Mouse (Mus musculus): ENCODE measurements around the gene Tmtc3. TPM values are rescaled to one million over a fixed set of nuclear protein-coding genes. Genes with fewer than 3 reads are reported as not detected.

The Tmtc3 gene
- 23.1 and 25.5 TPM in 2 replicates for polyA plus RNA-seq (2016; fragmentation: Nextera tagmentation; extraction: Ambion mirVana)

GRCm38 (mm10) chr10:100487097-100487978 lies at the start of gene Tmtc3, which contains the start of gene Cep290:
Gene Tmtc3, minus strand, starts transcription at chr10:100487350.
Gene Cep290, plus strand, starts transcription at chr10:100487558.
- DNase-seq (ENCODE audit: low spot score) = peak; percentile 98
- H3K4me1 ChIP-seq = 0 out of 2 replicates have a peak, but pooled peaks cover 4% of the 10 kb centered on the region
- H3K27ac ChIP-seq = peak within 1 kb of the TSS; percentile 89
- H3K4me3 ChIP-seq = peak within 1 kb of the TSS; percentile 82
- H3K9me3 ChIP-seq = no peaks in the 10 kb centered on the region
- H3K36me3 ChIP-seq = no peaks in the 10 kb centered on the region; the same call in 1 of the 2 replicates
- WGBS = under 1% methylated on average over 63 of the region's 63 CpGs
- H3K27me3 ChIP-seq (ENCODE audit: insufficient read depth, poor library complexity, severe bottlenecking) = no peaks in the 10 kb centered on the region

- Histone ChIP-seq H3K27me3 (ENCODE audit: insufficient read depth, poor library complexity, severe bottlenecking) (no peaks in the 10 kb centered on the region), H3K4me1 (no peaks in the 10 kb centered on the region), H3K4me3 (no peak overlapping the region), H3K9me3 (no peaks in the 10 kb centered on the region), H3K27ac (no peak overlapping the region), H3K36me3 (peaks cover 9% of the 10 kb centered on the region)
- DNase-seq (ENCODE audit: low spot score) = no peak
- 79% methylated on average over 9 of the region's 9 CpGs for WGBS
These were observed 37.6 kb upstream of the Tmtc3 start for GRCm38 (mm10) chr10:100524499-100525390.

GRCm38 (mm10) chr10:100522330-100522729 lies 35.2 kb upstream of the Tmtc3 start:
- Histone ChIP-seq H3K27me3 (ENCODE audit: insufficient read depth, poor library complexity, severe bottlenecking) (no peaks in the 10 kb centered on the region), H3K4me3 (no peak overlapping the region), H3K4me1 (no peaks in the 10 kb centered on the region), H3K36me3 (peaks cover 11% of the 10 kb centered on the region), H3K9me3 (no peaks in the 10 kb centered on the region), H3K27ac (no peak overlapping the region)
- DNase-seq (ENCODE audit: low spot score) = no peak
- 93% methylated on average over 9 of the region's 9 CpGs for WGBS

- DNase-seq (ENCODE audit: low spot score) = no peak
- WGBS = 88% methylated on average over 4 of the region's 4 CpGs
- peaks cover 11% of the 10 kb centered on the region for H3K36me3 ChIP-seq
- H3K27me3 ChIP-seq (ENCODE audit: insufficient read depth, poor library complexity, severe bottlenecking) = no peaks in the 10 kb centered on the region
- H3K27ac ChIP-seq = no peak overlapping the region
- H3K9me3 ChIP-seq = no peaks in the 10 kb centered on the region
- no peaks in the 10 kb centered on the region for H3K4me1 ChIP-seq
- no peak overlapping the region for H3K4me3 ChIP-seq
These were observed 34.5 kb upstream of the Tmtc3 start for GRCm38 (mm10) chr10:100521617-100522016.

GRCm38 (mm10) chr10:100508170-100508569 lies 21.0 kb upstream of the Tmtc3 start:
- Histone ChIP-seq H3K27ac (no peak overlapping the region), H3K27me3 (ENCODE audit: insufficient read depth, poor library complexity, severe bottlenecking) (no peaks in the 10 kb centered on the region), H3K36me3 (peaks cover 5% of the 10 kb centered on the region; the same call in 1 of the 2 replicates), H3K4me3 (no peak overlapping the region), H3K4me1 (no peaks in the 10 kb centered on the region), H3K9me3 (no peaks in the 10 kb centered on the region)
- DNase-seq (ENCODE audit: low spot score) = no peak
- 91% methylated on average over 1 of the region's 1 CpGs for WGBS

- WGBS = 57% methylated on average over 3 of the region's 3 CpGs
- Histone ChIP-seq H3K27me3 (ENCODE audit: insufficient read depth, poor library complexity, severe bottlenecking) (no peaks in the 10 kb centered on the region), H3K9me3 (no peaks in the 10 kb centered on the region), H3K27ac (no peak overlapping the region), H3K36me3 (peaks cover 20% of the 10 kb centered on the region; the same call in 1 of the 2 replicates), H3K4me3 (no peak overlapping the region), H3K4me1 (no peaks in the 10 kb centered on the region)
- DNase-seq (ENCODE audit: low spot score) = no peak
These were observed 11.2 kb upstream of the Tmtc3 start for GRCm38 (mm10) chr10:100498309-100498708.

- H3K4me1 ChIP-seq = no peaks in the 10 kb centered on the region
- H3K9me3 ChIP-seq = no peaks in the 10 kb centered on the region
- peaks cover 15% of the 10 kb centered on the region; the same call in 1 of the 2 replicates for H3K36me3 ChIP-seq
- H3K27me3 ChIP-seq (ENCODE audit: insufficient read depth, poor library complexity, severe bottlenecking) = no peaks in the 10 kb centered on the region
- WGBS = 89% methylated on average over 7 of the region's 7 CpGs
- H3K4me3 ChIP-seq = no peak overlapping the region
- DNase-seq (ENCODE audit: low spot score) = no peak
- no peak overlapping the region for H3K27ac ChIP-seq
These were observed 4.8 kb upstream of the Tmtc3 start for GRCm38 (mm10) chr10:100491916-100492315.

GRCm38 (mm10) chr10:100486701-100487096 lies 451 bp downstream of the Tmtc3 start:
- Histone ChIP-seq H3K27ac (peak overlapping the region; percentile 89), H3K27me3 (ENCODE audit: insufficient read depth, poor library complexity, severe bottlenecking) (no peaks in the 10 kb centered on the region), H3K9me3 (no peaks in the 10 kb centered on the region), H3K36me3 (no peaks in the 10 kb centered on the region), H3K4me1 (0 out of 2 replicates have a peak, but pooled peaks cover 4% of the 10 kb centered on the region), H3K4me3 (peak overlapping the region; percentile 82)
- 1% methylated on average over 13 of the region's 13 CpGs for WGBS
- DNase-seq (ENCODE audit: low spot score) = peak; percentile 77

- no peaks in the 10 kb centered on the region for H3K27me3 ChIP-seq (ENCODE audit: insufficient read depth, poor library complexity, severe bottlenecking)
- H3K4me1 ChIP-seq = no peaks in the 10 kb centered on the region
- H3K4me3 ChIP-seq = no peak overlapping the region
- WGBS = 92% methylated on average over 3 of the region's 3 CpGs
- H3K27ac ChIP-seq = no peak overlapping the region
- DNase-seq (ENCODE audit: low spot score) = no peak
- peaks cover 14% of the 10 kb centered on the region; the same call in 1 of the 2 replicates for H3K36me3 ChIP-seq
- no peaks in the 10 kb centered on the region for H3K9me3 ChIP-seq
These were observed 7.6 kb downstream of the Tmtc3 start for GRCm38 (mm10) chr10:100479538-100479937.

GRCm38 (mm10) chr10:100475040-100475439 lies 12.1 kb downstream of the Tmtc3 start:
- Histone ChIP-seq H3K27ac (no peak overlapping the region), H3K9me3 (no peaks in the 10 kb centered on the region), H3K27me3 (ENCODE audit: insufficient read depth, poor library complexity, severe bottlenecking) (no peaks in the 10 kb centered on the region), H3K36me3 (peaks cover 29% of the 10 kb centered on the region), H3K4me3 (no peak overlapping the region), H3K4me1 (no peaks in the 10 kb centered on the region)
- WGBS = 49% methylated on average over 3 of the region's 3 CpGs
- DNase-seq (ENCODE audit: low spot score) = no peak

GRCm38 (mm10) chr10:100460515-100460914 lies 26.6 kb downstream of the Tmtc3 start:
- Histone ChIP-seq H3K27me3 (ENCODE audit: insufficient read depth, poor library complexity, severe bottlenecking) (no peaks in the 10 kb centered on the region), H3K4me1 (no peaks in the 10 kb centered on the region), H3K27ac (no peak overlapping the region), H3K4me3 (no peak overlapping the region), H3K9me3 (no peaks in the 10 kb centered on the region), H3K36me3 (peaks cover 21% of the 10 kb centered on the region)
- DNase-seq (ENCODE audit: low spot score) = no peak

GRCm38 (mm10) chr10:100449394-100449793 lies 37.8 kb downstream of the Tmtc3 start:
- Histone ChIP-seq H3K27ac (no peak overlapping the region), H3K27me3 (ENCODE audit: insufficient read depth, poor library complexity, severe bottlenecking) (no peaks in the 10 kb centered on the region), H3K36me3 (peaks cover 15% of the 10 kb centered on the region), H3K4me1 (no peaks in the 10 kb centered on the region), H3K9me3 (no peaks in the 10 kb centered on the region), H3K4me3 (no peak overlapping the region)
- no peak for DNase-seq (ENCODE audit: low spot score)

- H3K27me3 ChIP-seq (ENCODE audit: insufficient read depth, poor library complexity, severe bottlenecking) = no peaks in the 10 kb centered on the region
- H3K9me3 ChIP-seq = no peaks in the 10 kb centered on the region
- no peaks in the 10 kb centered on the region for H3K36me3 ChIP-seq
- H3K27ac ChIP-seq = no peak overlapping the region
- 72% methylated on average over 2 of the region's 2 CpGs for WGBS
- DNase-seq (ENCODE audit: low spot score) = no peak
- no peaks in the 10 kb centered on the region for H3K4me1 ChIP-seq
- H3K4me3 ChIP-seq = no peak overlapping the region
These were observed 59.6 kb downstream of the Tmtc3 start for GRCm38 (mm10) chr10:100427592-100427991.

Measured in heart, embryonic 10.5 days (tissue).